Mouse (Mus musculus) G1E (cell line): ENCODE results near the gene Cd200r3. TPM values are rescaled to one million over a fixed set of nuclear protein-coding genes. Genes with fewer than 3 reads are reported as not detected.

Experiments
- ATAC-seq: 2 replicates; pipeline ENCODE4 v1.8.0; 2016; ENCODE audit warnings: mild to moderate bottlenecking; ENCODE audit not compliant: insufficient number of reproducible peaks, poor library complexity, low FRiP score, severe bottlenecking; ENCODE audit errors: extremely low read depth
- DNase-seq: peaks from one replicate; pipeline ENCODE4 v3.0.0; 2012; ENCODE audit warnings: low spot score
- H3K27me3 ChIP-seq: 2 replicates; pipeline ENCODE4 v1.6.1; 2012; ENCODE audit warnings: mild to moderate bottlenecking, low read length, inconsistent platforms; ENCODE audit not compliant: insufficient read depth
- H3K36me3 ChIP-seq: replicated peaks from 2 replicates; pipeline ENCODE3; 2012; ENCODE audit warnings: mild to moderate bottlenecking, inconsistent platforms
- H3K4me1 ChIP-seq: 2 replicates; pipeline ENCODE4 v1.6.1; 2012; ENCODE audit warnings: low read depth, low read length, inconsistent platforms, mixed read lengths; ENCODE audit not compliant: insufficient read depth
- H3K4me3 ChIP-seq: 2 replicates; pipeline ENCODE4 v1.5.1; 2012; ENCODE audit warnings: low read depth, mild to moderate bottlenecking, inconsistent platforms, low read length, moderate library complexity, mixed read lengths
- H3K9me3 ChIP-seq: replicated peaks from 2 replicates; pipeline ENCODE4 v1.6.1; 2012; ENCODE audit warnings: inconsistent platforms
- CTCF ChIP-seq: IDR thresholded peaks from 2 replicates; pipeline ENCODE4 v1.5.1; 2012; ENCODE audit warnings: low read depth, low read length, inconsistent platforms, mixed read lengths
- GATA1 ChIP-seq: IDR thresholded peaks from 2 replicates; pipeline ENCODE4 v1.6.1; 2012; ENCODE audit warnings: borderline replicate concordance, low read length, inconsistent platforms, mixed read lengths
- GATA2 ChIP-seq: IDR thresholded peaks from 2 replicates; pipeline ENCODE4 v1.6.1; 2012; ENCODE audit warnings: low read depth, low read length, inconsistent platforms, borderline replicate concordance
- POLR2AphosphoS5 ChIP-seq: IDR thresholded peaks from 2 replicates; pipeline ENCODE4 v1.6.1; 2012; ENCODE audit warnings: low read depth, low read length, inconsistent platforms; ENCODE audit not compliant: insufficient replicate concordance
- TAL1 ChIP-seq: conservative IDR thresholded peaks from 2 replicates; pipeline ENCODE4 v1.6.1; 2012; ENCODE audit warnings: low read depth, low read length, inconsistent platforms, mixed read lengths
- polyA plus RNA-seq: library from polyadenylated mRNA; stranded (reverse); fragments of >175 nt; gene quantifications from 2 replicates; pipeline ENCODE4 v1.2.3, GENCODE M21; 2012
- total RNA-seq, 2 experiments: library from RNA; stranded (forward) in 1 of 2; stranded (reverse) in 1 of 2; fragments of 200-1000 nt in 1 of 2; fragments of >200 nt in 1 of 2; fragmentation: Nextera tagmentation in 1 of 2; gene quantifications; 2 replicates each; pipeline ENCODE4 v1.2.3; 2014 to 2017

Cd200r3 gene
- total and polyA plus RNA-seq, 3 experiments: 0.11 to 147 (median 10.5) TPM

DNA sequence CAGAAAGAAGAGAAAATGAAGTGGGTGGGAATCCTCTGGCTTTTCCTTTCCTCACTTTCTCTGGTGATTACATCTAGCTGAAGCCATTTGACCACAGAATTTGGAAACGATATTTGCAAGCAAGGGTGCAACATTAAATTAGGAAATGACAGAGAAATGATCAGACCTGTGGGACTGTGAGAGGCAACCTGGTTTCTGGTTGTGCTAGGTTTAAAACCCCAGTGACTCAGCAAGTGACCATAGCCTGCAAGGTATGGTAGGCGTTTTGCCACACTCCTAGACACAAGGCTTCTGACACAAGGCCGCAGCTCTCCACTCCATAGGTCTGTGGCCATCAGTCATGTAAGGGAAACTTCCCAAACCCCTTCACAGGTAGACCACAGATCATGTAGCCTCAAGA, 41.4 kb downstream of the Cd200r3 start:
- Histone ChIP-seq H3K4me3 (no peak overlapping the region), H3K36me3 (no peaks in the 10 kb centered on the region), H3K9me3 (no peaks in the 10 kb centered on the region), H3K4me1 (peaks cover 5% of the 10 kb centered on the region; the same call in 1 of the 2 replicates), H3K27me3 (peaks cover 8% of the 10 kb centered on the region)
- no peak for DNase-seq
- TF ChIP-seq TAL1 (no peak), CTCF (no peak), GATA2 (no peak), POLR2AphosphoS5 (no peak), GATA1 (no peak)
- ATAC-seq: no peak

DNA sequence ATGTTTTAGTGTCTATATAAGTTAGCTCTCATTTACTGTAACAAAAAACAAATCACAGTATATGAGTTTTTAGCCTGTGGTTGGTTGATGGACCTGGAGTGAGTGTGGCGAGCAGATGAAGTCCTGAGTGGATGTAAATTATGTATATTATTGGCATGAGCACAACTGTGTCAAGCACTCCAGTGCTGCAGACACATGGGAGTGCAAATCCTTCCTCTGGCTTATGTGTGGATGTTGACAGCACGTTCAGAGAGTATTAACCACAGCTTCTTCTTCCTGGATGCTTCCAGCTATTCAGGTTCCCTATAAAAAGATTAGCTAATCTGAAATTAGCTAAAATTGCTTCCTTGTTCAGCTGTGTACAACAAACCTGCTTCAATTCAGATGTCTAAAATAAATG, 42.6 kb downstream of the Cd200r3 start:
- DNase-seq: no peak
- H3K27me3 ChIP-seq: peaks cover 7% of the 10 kb centered on the region; the same call in 1 of the 2 replicates
- no peak overlapping the region for H3K4me3 ChIP-seq
- ATAC-seq: no peak
- no peaks in the 10 kb centered on the region for H3K9me3 ChIP-seq
- TF ChIP-seq POLR2AphosphoS5: no peak
- TF ChIP-seq GATA1: no peak
- TF ChIP-seq CTCF: no peak
- no peak for TF ChIP-seq GATA2
- TF ChIP-seq TAL1: no peak
- no peaks in the 10 kb centered on the region for H3K36me3 ChIP-seq
- H3K4me1 ChIP-seq: 0 out of 2 replicates have a peak, but pooled peaks cover 4% of the 10 kb centered on the region

DNA sequence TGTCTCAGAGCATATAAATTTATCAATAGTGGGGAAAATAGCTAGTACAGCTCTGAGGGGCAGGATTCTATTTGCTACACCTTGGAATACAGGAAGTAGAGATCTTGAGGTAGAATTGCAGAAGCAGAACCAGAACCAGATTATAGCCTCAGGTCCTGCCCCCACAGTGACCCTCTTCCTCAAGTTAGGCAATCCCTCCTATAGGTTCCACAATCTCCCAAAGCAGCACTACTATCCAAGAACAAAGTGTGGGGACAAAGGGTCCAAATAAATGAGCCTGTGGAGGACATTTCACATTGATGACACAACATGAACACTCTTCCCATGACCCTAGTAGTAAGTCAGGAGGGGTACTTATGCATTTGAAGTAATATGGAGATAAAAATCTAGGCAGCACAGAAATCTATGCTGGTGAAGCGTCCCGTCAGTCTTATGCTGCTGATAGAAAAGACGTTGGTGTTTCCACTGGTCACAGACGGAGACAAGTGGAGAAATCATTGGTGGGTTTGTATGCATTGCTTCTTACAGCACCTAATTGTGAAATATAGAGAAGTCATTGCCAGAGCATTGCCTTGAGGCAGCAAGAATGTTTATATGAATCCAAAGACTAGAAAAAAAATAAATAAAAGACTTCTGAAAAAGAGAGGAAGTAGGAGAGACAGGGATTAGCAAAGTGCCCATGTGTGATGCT, 45.3 kb downstream of the Cd200r3 start:
- no peak for TF ChIP-seq TAL1
- TF ChIP-seq GATA1: no peak
- TF ChIP-seq CTCF: no peak
- TF ChIP-seq POLR2AphosphoS5: no peak
- TF ChIP-seq GATA2: no peak
- Histone ChIP-seq H3K4me1 (0 out of 2 replicates have a peak, but pooled peaks cover 4% of the 10 kb centered on the region), H3K27me3 (peaks cover 7% of the 10 kb centered on the region; the same call in 1 of the 2 replicates), H3K36me3 (no peaks in the 10 kb centered on the region), H3K9me3 (no peaks in the 10 kb centered on the region), H3K4me3 (no peak overlapping the region)
- no peak for ATAC-seq
- DNase-seq: no peak

DNA sequence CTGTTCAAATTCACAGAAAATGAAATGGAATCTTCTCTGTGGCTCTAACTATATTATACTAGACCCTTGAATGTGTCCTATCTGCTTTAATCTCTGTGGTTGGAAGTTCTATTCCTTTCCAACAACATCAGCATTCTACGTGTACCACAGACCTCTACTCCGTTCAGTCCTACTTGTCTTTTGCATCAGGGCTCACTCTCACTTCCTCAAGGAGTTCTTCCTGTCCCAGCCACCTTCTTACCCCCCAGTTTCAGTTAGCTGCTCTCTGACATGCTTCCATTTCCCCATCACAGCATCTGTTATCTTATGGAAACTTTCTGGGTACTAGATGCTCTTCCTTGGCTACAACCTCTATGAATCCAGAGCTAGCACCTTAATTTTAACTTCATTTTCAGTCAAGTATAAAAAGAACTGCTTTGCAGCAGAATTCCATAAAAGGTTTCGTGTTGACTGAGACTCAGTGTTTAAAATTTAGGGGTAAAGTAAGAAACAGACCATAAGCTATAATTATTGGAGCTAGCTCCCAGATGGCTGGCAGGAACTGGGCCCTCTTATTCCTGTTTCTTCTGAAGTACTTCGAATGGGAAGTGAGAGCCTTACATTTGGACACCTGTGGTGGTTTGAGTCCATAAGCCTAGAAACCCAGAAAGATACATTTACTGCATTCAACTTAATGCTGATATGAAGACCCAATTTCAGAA, 50.0 kb downstream of the Cd200r3 start:
- Histone ChIP-seq H3K4me1 (no peaks in the 10 kb centered on the region; the same call in 1 of the 2 replicates), H3K4me3 (no peak overlapping the region), H3K36me3 (no peaks in the 10 kb centered on the region), H3K27me3 (peaks cover 9% of the 10 kb centered on the region), H3K9me3 (no peaks in the 10 kb centered on the region)
- no peak for TF ChIP-seq CTCF
- TF ChIP-seq TAL1: no peak
- TF ChIP-seq GATA1: no peak
- no peak for TF ChIP-seq POLR2AphosphoS5
- TF ChIP-seq GATA2: no peak
- no peak for DNase-seq
- ATAC-seq: no peak

DNA sequence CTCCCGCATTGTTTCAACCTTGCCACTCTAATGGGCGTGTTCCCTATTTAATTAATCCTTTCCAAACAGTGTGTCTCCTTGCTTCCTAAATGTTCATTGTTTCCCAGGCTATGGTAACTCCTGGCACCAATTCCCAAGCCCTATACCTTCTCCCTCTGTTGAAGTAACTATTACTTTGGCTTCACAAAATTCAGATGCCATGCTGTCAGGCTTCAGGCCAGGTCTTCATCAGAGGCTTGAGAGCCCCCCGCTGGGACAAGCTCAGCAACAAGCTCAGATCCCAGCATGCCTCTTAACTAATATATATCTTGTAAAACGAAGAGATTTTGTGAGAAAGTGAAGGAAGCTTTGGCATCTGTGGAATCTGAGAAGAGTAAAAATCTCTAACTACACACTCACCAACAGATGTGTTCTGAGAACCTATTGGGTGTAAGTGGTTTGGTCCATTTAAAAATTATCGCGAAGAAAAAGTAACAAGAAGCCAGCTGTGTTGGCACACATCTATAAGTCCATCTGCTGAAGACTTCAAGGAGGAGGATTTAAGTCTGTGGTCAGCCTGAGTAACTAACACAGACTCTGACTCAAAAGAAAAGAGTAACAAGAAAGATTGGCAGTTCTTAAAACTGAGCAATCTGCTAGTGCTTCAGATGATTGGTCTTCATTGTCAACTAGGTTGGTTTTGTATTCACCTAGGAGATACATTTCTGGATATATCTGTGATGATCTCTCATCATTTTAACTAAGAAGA, 50.9 kb downstream of the Cd200r3 start:
- ATAC-seq (no peak), DNase-seq (no peak)
- Histone ChIP-seq H3K4me1 (peaks cover 1% of the 10 kb centered on the region), H3K9me3 (no peaks in the 10 kb centered on the region), H3K4me3 (no peak overlapping the region), H3K27me3 (peaks cover 9% of the 10 kb centered on the region), H3K36me3 (no peaks in the 10 kb centered on the region)
- no peak for TF ChIP-seq GATA2
- TF ChIP-seq POLR2AphosphoS5: no peak

DNA sequence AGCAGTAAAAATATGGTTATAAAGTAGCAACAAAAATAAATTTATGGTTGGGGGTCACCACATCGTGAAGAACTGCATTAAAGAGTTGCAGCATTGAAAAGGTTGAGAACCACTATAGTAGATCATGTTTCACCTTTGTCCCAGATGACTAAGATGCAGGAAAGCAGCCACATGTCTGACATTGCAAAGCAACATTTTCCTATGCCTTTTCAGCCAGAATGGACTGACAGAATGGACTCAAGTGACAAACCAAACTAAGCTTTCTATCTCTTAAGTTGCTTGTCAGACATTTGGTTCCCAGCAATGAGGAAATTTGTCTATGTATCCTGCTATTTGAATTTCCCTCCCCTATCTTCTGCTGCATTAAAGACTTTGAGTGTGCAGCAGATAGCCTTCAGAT, 51.6 kb downstream of the Cd200r3 start:
- peaks cover 8% of the 10 kb centered on the region for H3K4me1 ChIP-seq
- no peak for ATAC-seq
- no peak for TF ChIP-seq CTCF
- TF ChIP-seq POLR2AphosphoS5: no peak
- no peak overlapping the region for H3K4me3 ChIP-seq
- H3K9me3 ChIP-seq: no peaks in the 10 kb centered on the region
- peaks cover 9% of the 10 kb centered on the region for H3K27me3 ChIP-seq
- no peaks in the 10 kb centered on the region for H3K36me3 ChIP-seq
- DNase-seq: no peak
